Mouse (Mus musculus): ENCODE measurements around the gene Papln. TPM values are rescaled to one million over a fixed set of nuclear protein-coding genes. Genes with fewer than 3 reads are reported as not detected.

The Papln gene
- total RNA-seq, 2 experiments from 2014 or later, result 5.3 to 5.7 TPM

- no peak for DNase-seq
Measured at GRCm38 (mm10) chr12:83767833-83768232, 4.4 kb downstream of the Papln start.

- DNase-seq, result no peak
Measured at GRCm38 (mm10) chr12:83768235-83768899, 4.9 kb downstream of the Papln start.

GRCm38 (mm10) chr12:83770418-83771256, 7.2 kb downstream of the Papln start:
- DNase-seq, result peak in 1 of 2 experiments; percentile 61

GRCm38 (mm10) chr12:83775621-83776020, 12.2 kb downstream of the Papln start:
- no peak for DNase-seq

- DNase-seq, result no peak
Measured at GRCm38 (mm10) chr12:83776766-83777165, 13.3 kb downstream of the Papln start.

GRCm38 (mm10) chr12:83780181-83780580, 16.7 kb downstream of the Papln start:
- peak; percentile 34 to 57 for DNase-seq

- no peak for DNase-seq
Measured at GRCm38 (mm10) chr12:83781204-83781603, 17.8 kb downstream of the Papln start.

GRCm38 (mm10) chr12:83781640-83782278, 18.3 kb downstream of the Papln start:
- DNase-seq, result no peak

- DNase-seq, result no peak
Measured at GRCm38 (mm10) chr12:83782669-83783068, 19.2 kb downstream of the Papln start.

GRCm38 (mm10) chr12:83785305-83785704, 21.9 kb downstream of the Papln start:
- DNase-seq, result no peak

GRCm38 (mm10) chr12:83789051-83789780, 25.8 kb downstream of the Papln start:
- DNase-seq, result no peak

- DNase-seq, result no peak
Measured at GRCm38 (mm10) chr12:83789781-83790140, 26.3 kb downstream of the Papln start.

GRCm38 (mm10) chr12:83790749-83791148, 27.3 kb downstream of the Papln start:
- no peak for DNase-seq

GRCm38 (mm10) chr12:83791737-83792136, 28.3 kb downstream of the Papln start:
- no peak for DNase-seq

GRCm38 (mm10) chr12:83792706-83793410, 29.4 kb downstream of the Papln start:
- DNase-seq, result no peak

- peak; percentile 20 to 42 for DNase-seq
Measured at GRCm38 (mm10) chr12:83795051-83795450, 31.6 kb downstream of the Papln start.

- no peak for DNase-seq
Measured at GRCm38 (mm10) chr12:83795586-83795985, 32.2 kb downstream of the Papln start.

GRCm38 (mm10) chr12:83798313-83798712, 34.9 kb downstream of the Papln start:
- DNase-seq, result no peak

GRCm38 (mm10) chr12:83800943-83801342, 37.5 kb downstream of the Papln start:
- no peak for DNase-seq

GRCm38 (mm10) chr12:83803641-83804040, 40.2 kb downstream of the Papln start:
- DNase-seq, result no peak

- DNase-seq, result no peak
Measured at GRCm38 (mm10) chr12:83811901-83812300, 48.5 kb downstream of the Papln start.

GRCm38 (mm10) chr12:83816616-83817015, 53.2 kb downstream of the Papln start:
- DNase-seq, result no peak
